Mouse (Mus musculus) thymus, postnatal 14 days (tissue): Measurements from ENCODE around the gene Shb.
"Not testable (repeated sequence)": the region's sequence is repeated elsewhere in the genome, so short reads cannot be mapped to it uniquely, and the experiment has no call there.

Experiments
- DNase-seq: peaks from one replicate; pipeline ENCODE4 v3.0.0; 2021

The Shb gene

DNA sequence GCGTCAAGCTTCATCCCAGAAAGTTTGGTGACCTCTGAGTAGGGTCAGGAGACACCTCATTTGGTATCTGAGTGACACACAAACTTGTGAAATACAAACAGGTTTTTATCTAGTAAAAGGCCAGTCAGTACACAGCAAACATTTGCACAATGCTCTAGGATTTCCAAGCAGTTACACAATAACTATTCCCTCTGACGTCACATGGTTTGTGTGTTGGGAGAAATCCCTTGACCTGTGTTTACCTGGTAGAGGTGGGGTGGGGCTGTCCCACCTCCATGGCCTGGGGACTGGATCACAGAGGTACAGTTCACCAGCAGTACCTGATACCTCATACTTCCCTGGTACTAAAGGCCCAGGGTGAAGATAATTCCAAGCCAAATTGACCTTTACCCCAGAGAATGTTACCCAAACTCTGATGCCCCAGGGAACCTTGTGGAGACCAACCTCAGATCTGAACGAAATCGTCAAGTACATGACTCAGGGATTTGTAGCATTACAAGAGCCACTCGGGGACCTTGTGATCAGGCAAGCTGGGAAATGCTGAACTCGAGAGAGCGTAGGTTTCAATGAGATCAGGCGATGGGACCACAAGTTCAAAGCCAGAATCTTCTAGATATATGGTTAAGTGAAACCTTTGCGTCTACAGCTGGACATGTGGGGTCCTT, 118.5 kb downstream of the Shb start:
- DNase-seq: no peak

DNA sequence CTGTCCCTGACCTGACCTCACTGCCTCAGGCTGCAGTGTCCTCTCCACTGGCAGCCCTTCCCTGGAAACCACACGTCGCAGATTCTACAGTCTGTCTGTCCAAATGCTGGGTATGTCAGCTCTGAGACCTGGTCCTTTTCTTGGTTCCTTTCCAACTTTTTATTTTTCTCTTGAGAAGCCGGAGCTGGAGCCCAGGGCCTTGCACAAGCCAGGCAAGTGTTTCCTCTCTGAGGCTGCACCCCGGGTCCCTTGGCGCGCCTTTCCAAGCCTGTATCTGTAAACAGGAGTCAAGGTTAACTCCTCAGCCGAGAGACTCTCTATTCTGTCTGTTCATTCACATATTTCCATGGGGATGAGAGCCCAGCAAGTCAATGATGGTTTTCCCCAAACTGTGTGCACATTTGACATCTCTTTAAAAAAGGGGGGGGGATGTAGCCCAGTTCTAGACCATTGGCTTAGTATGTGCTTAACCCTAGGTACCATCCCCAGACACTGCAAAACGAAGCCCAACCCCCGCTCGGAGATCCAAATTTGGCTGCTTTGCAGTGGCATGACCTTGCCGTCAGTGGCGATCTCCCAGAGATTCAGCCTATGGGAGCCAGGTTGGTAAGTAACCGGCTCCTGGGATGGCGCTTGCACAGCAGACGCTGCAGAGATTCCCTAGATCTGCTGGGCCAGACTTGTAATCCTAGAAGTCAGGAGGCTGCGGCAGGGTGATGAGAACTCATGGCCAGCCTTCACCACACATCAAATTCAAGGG, 119.7 kb downstream of the Shb start:
- DNase-seq: no peak

DNA sequence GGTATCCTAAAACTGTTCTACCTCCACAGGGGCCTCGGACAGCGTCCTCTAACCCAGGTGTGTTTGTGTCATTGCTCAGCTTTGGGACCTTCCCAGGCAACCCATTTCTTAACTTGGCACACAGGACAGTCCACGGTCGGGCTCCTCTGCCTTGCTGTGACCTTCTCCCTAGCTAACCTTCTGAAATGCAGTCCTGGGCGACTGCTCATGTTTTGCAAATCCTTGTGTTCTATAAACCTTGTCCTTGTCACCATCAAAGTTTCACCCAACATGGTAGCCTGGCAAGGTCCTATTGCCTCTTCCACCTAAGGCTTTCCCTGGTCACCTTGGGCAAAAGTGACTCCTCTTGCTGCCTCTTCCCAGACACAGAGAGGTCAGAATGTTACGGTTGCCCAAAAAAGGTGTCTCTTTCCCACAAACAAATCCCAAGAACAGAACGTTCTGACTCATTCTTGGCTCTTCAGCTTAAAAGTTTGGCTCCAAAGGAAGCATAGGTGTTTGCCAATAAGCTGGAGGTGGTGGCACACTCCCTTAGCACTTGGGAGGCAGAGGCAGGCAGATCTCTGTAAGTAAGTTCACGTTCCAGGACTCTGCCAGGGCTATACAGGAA, 121.0 kb downstream of the Shb start:
- no peak for DNase-seq

DNA sequence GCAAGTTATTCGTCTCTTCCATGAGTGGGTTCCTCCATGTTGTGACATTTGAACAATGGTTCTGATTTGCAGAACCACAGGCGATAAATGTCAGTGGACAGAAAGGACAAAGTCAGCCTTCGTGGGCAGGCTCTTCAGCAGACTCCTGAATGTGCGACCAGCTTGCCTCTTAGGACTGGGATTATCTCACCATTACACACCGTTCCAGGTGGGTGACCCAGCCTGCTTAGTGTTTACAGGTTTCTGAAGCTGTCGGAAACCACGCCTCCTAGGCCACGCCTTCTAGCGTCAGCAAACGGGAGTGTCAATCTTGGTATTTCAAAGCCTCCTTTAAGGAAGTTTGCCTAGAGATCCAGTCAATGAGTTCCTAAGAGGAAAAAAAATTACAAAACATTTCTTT, 123.0 kb downstream of the Shb start:
- DNase-seq: peak; percentile 89

DNA sequence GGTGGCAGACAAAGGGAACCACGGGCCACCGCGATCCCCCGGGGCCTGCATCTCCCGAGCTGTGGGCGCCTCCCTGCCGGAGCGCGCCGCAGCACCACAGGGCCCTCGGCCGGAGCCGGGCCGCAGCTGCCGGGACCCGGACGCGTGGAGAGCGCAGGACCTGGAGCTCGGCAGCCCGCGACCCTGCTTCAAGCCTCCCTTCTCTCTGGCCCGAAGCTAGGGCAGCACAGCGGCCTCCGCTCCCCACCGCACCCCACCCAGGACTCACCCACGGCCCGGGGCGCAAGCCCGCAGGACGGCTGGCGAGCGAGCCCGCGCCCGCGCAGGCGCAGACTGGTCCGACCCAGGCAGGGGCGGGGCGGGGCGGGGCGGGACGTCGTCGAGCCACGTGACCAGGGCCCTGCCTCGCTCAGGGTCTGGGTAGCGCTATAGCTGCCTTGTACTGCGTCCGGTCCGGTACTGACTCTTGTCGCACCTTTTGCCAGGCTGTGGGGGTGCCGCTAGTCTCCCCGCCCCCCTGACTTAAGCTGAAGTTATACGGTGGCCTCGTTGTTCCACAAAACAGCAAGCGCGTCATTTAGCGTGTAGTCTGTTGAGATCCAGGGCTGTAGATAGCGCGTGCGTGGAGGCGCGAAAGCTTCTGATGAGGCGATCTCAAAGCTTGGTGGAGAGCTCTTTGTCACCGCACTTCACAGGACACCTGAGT, 123.7 kb downstream of the Shb start, which contains the start of gene Slc25a51:
Slc25a51 (minus strand) TSS at position 340 of the 706 bp plus-strand sequence.
- peak; percentile 87 for DNase-seq

- DNase-seq: no peak
Measured at GRCm38 (mm10) chr4:45407703-45408334, 124.5 kb downstream of the Shb start.

DNA sequence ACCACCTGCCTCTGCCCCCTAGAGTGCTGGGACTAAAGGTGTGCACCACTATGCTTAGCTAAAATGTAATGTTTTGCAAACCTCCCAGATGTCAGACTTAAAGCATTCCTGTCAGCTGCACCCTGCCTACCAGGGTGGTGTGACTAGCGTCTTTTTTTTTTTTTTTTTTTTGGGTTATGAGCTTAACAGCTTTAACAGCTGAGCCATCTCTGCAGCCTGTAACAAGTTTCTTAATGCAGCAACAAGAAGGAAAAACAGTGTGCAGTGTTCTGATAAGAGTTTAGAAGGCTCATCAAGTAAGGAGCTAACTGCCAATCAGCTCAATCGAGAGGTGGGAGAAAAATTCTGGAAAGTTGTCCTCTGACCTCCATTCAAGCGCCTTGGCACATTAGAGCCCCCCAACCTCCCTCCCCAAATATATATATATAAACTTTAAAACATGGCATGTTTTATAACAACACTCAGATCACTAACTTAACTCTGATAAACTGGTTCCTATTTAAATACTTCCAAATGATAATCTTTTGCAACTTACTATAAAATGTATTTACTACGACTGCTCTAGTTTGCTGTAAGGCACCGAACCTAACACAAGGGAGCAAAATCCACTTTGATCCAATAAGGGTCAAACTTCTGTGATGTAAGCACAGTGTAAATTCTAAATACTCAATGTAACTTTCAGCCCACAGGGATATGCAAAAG, 125.1 kb downstream of the Shb start:
- no peak for DNase-seq

- no peak for DNase-seq
Measured at GRCm38 (mm10) chr4:45406397-45406796, 125.9 kb downstream of the Shb start.

DNA sequence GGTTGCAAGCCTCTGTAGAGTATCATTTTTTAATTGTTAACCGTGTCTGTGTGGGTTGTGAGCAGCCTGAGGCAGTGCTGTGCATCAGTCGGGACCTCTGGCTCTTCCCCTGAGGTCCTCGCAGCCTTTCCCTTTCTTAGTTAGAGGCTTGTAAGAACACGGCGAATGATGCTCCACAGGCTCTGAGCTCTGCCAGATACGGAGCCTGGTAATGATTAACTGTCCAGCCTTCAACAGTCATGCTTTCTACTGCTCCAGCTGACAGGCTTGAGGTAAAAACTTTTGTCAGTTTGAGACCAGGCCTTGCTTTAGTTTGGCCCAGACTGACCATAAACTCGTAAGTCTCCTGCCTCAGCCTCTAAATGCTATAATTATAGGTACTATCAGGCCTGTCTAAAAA, 127.0 kb downstream of the Shb start:
- no peak for DNase-seq

DNA sequence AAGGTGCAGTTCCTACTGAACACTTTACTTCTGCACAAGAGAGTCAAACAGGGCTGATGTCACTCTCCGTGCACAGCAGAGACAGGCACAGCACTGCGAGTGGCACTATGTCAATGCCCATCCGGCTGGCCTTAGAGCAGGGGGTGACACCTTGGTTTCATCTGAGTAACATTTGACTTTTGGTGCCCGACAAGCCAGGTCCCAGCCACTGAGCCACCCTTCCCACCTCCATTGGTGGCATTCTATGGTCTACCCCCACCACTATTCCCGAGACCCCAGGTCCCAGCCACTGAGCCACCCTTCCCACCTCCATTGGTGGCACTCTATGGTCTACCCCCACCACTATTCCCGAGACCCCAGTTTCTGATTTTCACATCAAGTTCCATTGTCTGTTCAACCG, 128.2 kb downstream of the Shb start:
- DNase-seq: no peak

DNA sequence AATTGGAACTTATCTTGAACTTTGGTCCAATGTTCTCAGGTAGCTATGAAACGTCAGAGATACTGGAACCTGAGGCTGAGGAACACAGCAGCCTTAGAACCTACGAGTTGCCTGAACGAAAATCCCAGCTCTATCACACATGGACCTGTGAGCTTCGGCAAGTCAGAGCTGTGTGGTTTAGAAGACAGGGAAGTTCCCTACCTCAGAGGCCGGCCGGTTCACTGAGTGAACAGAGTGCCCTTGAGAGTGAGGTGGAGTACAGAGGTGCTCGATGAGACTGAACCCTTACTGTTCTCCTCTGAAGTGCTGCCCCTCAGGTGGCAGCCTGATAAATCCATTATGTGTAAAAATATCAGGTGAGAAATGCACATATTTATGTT, 128.8 kb downstream of the Shb start:
- DNase-seq: no peak

GRCm38 (mm10) chr4:45402878-45403498, 129.3 kb downstream of the Shb start:
- DNase-seq: no peak

DNA sequence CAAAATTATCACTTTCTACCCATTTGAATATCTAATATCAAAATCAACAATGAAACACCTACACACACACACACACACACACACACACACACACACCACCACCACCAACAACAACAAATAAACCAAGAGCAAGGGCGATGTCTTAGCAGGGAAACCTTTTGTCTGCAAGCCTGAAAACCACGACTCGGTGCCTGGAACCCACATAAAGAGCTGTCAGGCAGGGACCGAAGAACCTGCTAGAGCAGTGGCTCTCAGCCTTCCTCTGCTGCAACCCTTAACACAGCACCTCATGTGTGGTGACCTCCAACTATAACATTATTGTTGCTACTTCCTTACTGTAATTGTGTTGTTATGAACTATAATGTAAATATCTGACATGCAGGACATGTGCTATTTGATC, 130.0 kb downstream of the Shb start:
- DNase-seq: no peak

- DNase-seq: no peak
Measured at GRCm38 (mm10) chr4:45399421-45400210, 132.7 kb downstream of the Shb start.

DNA sequence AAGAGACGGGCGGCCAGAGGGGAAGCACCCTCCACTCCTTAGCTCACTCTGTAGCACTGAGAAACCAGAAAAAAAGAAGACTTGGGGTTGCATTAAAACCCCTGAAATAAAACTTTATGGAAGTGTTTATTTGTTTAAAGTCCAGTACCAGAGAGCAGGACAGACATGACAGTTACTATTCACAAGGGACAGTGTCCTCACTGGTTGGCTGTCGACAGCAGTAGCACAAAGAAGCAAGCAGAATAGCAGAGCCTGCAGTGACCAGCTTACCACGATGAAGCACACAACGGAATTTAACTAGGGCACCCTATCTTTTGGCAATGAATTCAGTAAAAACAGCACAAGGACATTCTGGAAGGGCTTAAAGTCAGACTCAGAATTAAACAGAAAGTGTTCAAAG, 134.0 kb downstream of the Shb start:
- DNase-seq: not testable (repeated sequence)

- not testable (repeated sequence) for DNase-seq
Measured at GRCm38 (mm10) chr4:45396211-45396610, 136.1 kb downstream of the Shb start.

GRCm38 (mm10) chr4:45393658-45394057, 138.6 kb downstream of the Shb start:
- no peak for DNase-seq

DNA sequence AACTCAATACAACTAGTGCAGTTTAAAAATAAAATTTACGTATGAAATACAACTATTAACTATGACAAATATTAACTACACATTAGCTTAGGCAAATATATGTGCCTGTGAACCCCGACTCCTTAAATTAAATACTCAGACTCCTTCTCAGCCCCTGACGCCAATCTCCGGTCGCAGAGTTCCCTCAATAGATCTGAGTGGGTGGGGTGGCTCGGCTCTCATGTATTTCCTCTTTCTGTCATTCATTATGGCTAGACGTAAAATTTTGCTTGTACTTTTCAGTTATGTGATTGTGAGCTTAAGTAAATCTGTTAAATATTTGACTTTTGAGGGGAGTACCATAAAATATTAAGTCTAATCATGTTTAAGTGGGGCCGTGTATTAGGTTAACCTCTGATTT, 139.3 kb downstream of the Shb start:
- no peak for DNase-seq

GRCm38 (mm10) chr4:45392572-45392971, 139.7 kb downstream of the Shb start:
- no peak for DNase-seq

DNA sequence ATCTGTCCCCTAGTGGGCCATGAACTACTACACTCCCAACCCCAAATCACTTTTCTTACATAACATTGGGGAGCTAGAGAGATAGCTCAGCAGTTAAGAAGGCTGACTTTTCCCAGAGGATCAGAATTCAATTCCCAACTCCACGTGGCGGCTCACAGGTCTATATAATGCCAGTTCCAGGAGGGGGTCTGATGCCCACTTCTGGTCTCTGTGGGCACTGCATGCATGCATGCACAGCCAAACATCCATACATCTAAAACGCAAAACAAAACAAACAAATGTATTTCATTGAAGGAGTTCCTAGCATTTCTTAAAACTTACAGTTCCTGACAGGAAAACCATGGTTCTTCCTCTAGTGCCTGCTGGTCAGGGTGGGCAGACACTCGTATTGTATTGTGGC, 140.2 kb downstream of the Shb start:
- DNase-seq: no peak

DNA sequence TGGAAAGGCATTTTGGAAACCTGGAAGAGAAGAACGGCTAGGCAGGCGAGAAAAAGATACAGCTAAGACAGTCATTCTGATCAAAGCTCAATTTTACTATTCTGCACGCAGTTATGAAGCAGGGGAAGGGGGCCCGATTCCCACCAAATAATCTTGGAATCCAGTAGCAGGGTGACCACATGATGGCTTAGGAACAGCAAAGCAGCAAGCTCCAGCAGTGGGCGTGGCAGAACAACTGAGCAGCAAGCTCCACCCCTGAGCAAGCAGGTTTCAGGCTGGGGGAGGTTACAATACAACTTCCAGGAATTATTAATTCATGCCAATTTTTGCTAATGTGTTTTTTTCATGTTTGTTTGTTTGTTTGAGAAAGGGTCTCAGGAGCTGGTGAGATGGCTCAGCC, 145.0 kb downstream of the Shb start:
- not testable (repeated sequence) for DNase-seq
